Mouse (Mus musculus) G1E (cell line): Measurements from ENCODE around the gene Kcnip4. TPM values are rescaled to one million over a fixed set of nuclear protein-coding genes. Genes with fewer than 3 reads are reported as not detected.

ENCODE experiments used
- ATAC-seq: 2 replicates; pipeline ENCODE4 v1.8.0; 2016; ENCODE audit warnings: mild to moderate bottlenecking; ENCODE audit not compliant: insufficient number of reproducible peaks, poor library complexity, low FRiP score, severe bottlenecking; ENCODE audit errors: extremely low read depth
- DNase-seq: peaks from one replicate; pipeline ENCODE4 v3.0.0; 2012; ENCODE audit warnings: low spot score
- H3K27me3 ChIP-seq: 2 replicates; pipeline ENCODE4 v1.6.1; 2012; ENCODE audit warnings: mild to moderate bottlenecking, low read length, inconsistent platforms; ENCODE audit not compliant: insufficient read depth
- H3K36me3 ChIP-seq: replicated peaks from 2 replicates; pipeline ENCODE3; 2012; ENCODE audit warnings: mild to moderate bottlenecking, inconsistent platforms
- H3K4me1 ChIP-seq: 2 replicates; pipeline ENCODE4 v1.6.1; 2012; ENCODE audit warnings: low read depth, low read length, inconsistent platforms, mixed read lengths; ENCODE audit not compliant: insufficient read depth
- H3K4me3 ChIP-seq: 2 replicates; pipeline ENCODE4 v1.5.1; 2012; ENCODE audit warnings: low read depth, mild to moderate bottlenecking, inconsistent platforms, low read length, moderate library complexity, mixed read lengths
- H3K9me3 ChIP-seq: replicated peaks from 2 replicates; pipeline ENCODE4 v1.6.1; 2012; ENCODE audit warnings: inconsistent platforms
- CTCF ChIP-seq: IDR thresholded peaks from 2 replicates; pipeline ENCODE4 v1.5.1; 2012; ENCODE audit warnings: low read depth, low read length, inconsistent platforms, mixed read lengths
- GATA1 ChIP-seq: IDR thresholded peaks from 2 replicates; pipeline ENCODE4 v1.6.1; 2012; ENCODE audit warnings: borderline replicate concordance, low read length, inconsistent platforms, mixed read lengths
- GATA2 ChIP-seq: IDR thresholded peaks from 2 replicates; pipeline ENCODE4 v1.6.1; 2012; ENCODE audit warnings: low read depth, low read length, inconsistent platforms, borderline replicate concordance
- POLR2AphosphoS5 ChIP-seq: IDR thresholded peaks from 2 replicates; pipeline ENCODE4 v1.6.1; 2012; ENCODE audit warnings: low read depth, low read length, inconsistent platforms; ENCODE audit not compliant: insufficient replicate concordance
- TAL1 ChIP-seq: conservative IDR thresholded peaks from 2 replicates; pipeline ENCODE4 v1.6.1; 2012; ENCODE audit warnings: low read depth, low read length, inconsistent platforms, mixed read lengths
- polyA plus RNA-seq: library from polyadenylated mRNA; stranded (reverse); fragments of >175 nt; gene quantifications from 2 replicates; pipeline ENCODE4 v1.2.3, GENCODE M21; 2012
- total RNA-seq, 2 experiments: library from RNA; stranded (forward) in 1 of 2; stranded (reverse) in 1 of 2; fragments of 200-1000 nt in 1 of 2; fragments of >200 nt in 1 of 2; fragmentation: Nextera tagmentation in 1 of 2; gene quantifications; 2 replicates each; pipeline ENCODE4 v1.2.3; 2014 to 2017

The Kcnip4 gene
- total and polyA plus RNA-seq, 3 experiments = 0.05 to 0.38 TPM; not detected in 1

GRCm38 (mm10) chr5:49523997-49524393 lies 712 bp downstream of the Kcnip4 start:
- H3K9me3 ChIP-seq = peaks cover 7% of the 10 kb centered on the region
- DNase-seq = no peak
- TF ChIP-seq GATA2 = no peak
- TF ChIP-seq TAL1 = no peak
- TF ChIP-seq CTCF = no peak
- TF ChIP-seq POLR2AphosphoS5 = no peak
- TF ChIP-seq GATA1 = no peak
- no peak for ATAC-seq
- no peak overlapping the region for H3K4me3 ChIP-seq
- H3K36me3 ChIP-seq = no peaks in the 10 kb centered on the region
- H3K27me3 ChIP-seq = no peaks in the 10 kb centered on the region
- H3K4me1 ChIP-seq = no peaks in the 10 kb centered on the region

- Histone ChIP-seq H3K36me3 (no peaks in the 10 kb centered on the region), H3K27me3 (no peaks in the 10 kb centered on the region), H3K4me3 (no peak overlapping the region), H3K4me1 (no peaks in the 10 kb centered on the region), H3K9me3 (peaks cover 7% of the 10 kb centered on the region)
- DNase-seq = no peak
- no peak for ATAC-seq
- TF ChIP-seq GATA1 (no peak), GATA2 (no peak), POLR2AphosphoS5 (no peak), TAL1 (no peak), CTCF (no peak)
Observed at GRCm38 (mm10) chr5:49522986-49523385, 1.7 kb downstream of the Kcnip4 start.

GRCm38 (mm10) chr5:49498743-49499142 lies 26.0 kb downstream of the Kcnip4 start:
- Histone ChIP-seq H3K4me1 (no peaks in the 10 kb centered on the region), H3K9me3 (no peaks in the 10 kb centered on the region), H3K36me3 (no peaks in the 10 kb centered on the region), H3K27me3 (no peaks in the 10 kb centered on the region), H3K4me3 (no peak overlapping the region)
- no peak for DNase-seq
- TF ChIP-seq GATA1 = no peak
- TF ChIP-seq POLR2AphosphoS5 = no peak
- TF ChIP-seq CTCF = no peak
- no peak for TF ChIP-seq GATA2
- no peak for TF ChIP-seq TAL1
- ATAC-seq = no peak

- Histone ChIP-seq H3K9me3 (no peaks in the 10 kb centered on the region), H3K4me3 (no peak overlapping the region), H3K27me3 (no peaks in the 10 kb centered on the region), H3K4me1 (no peaks in the 10 kb centered on the region), H3K36me3 (no peaks in the 10 kb centered on the region)
- no peak for DNase-seq
- no peak for ATAC-seq
- TF ChIP-seq GATA1 (no peak), TAL1 (no peak), CTCF (no peak), POLR2AphosphoS5 (no peak), GATA2 (no peak)
Observed at GRCm38 (mm10) chr5:49487270-49487669, 37.4 kb downstream of the Kcnip4 start.

- ATAC-seq = no peak
- no peak for DNase-seq
- TF ChIP-seq TAL1 = no peak
- no peak for TF ChIP-seq GATA2
- TF ChIP-seq CTCF = no peak
- no peak for TF ChIP-seq POLR2AphosphoS5
- no peak for TF ChIP-seq GATA1
- Histone ChIP-seq H3K9me3 (no peaks in the 10 kb centered on the region), H3K36me3 (no peaks in the 10 kb centered on the region), H3K4me1 (no peaks in the 10 kb centered on the region), H3K4me3 (no peak overlapping the region), H3K27me3 (no peaks in the 10 kb centered on the region)
Observed at GRCm38 (mm10) chr5:49470738-49471137, 54.0 kb downstream of the Kcnip4 start.

- Histone ChIP-seq H3K36me3 (no peaks in the 10 kb centered on the region), H3K4me1 (no peaks in the 10 kb centered on the region), H3K9me3 (no peaks in the 10 kb centered on the region), H3K27me3 (no peaks in the 10 kb centered on the region), H3K4me3 (no peak overlapping the region)
- no peak for TF ChIP-seq GATA2
- TF ChIP-seq CTCF = no peak
- TF ChIP-seq POLR2AphosphoS5 = no peak
- TF ChIP-seq GATA1 = no peak
- TF ChIP-seq TAL1 = no peak
- ATAC-seq (no peak), DNase-seq (no peak)
Observed at GRCm38 (mm10) chr5:49460643-49461276, 63.9 kb downstream of the Kcnip4 start.
